Mouse (Mus musculus): ENCODE results near the gene Ninj1. TPM values are rescaled to one million over a fixed set of nuclear protein-coding genes. Genes with fewer than 3 reads are reported as not detected.

Gene Ninj1
- polyA plus RNA-seq, 2 experiments = 61.5 to 67.4 TPM

DNA sequence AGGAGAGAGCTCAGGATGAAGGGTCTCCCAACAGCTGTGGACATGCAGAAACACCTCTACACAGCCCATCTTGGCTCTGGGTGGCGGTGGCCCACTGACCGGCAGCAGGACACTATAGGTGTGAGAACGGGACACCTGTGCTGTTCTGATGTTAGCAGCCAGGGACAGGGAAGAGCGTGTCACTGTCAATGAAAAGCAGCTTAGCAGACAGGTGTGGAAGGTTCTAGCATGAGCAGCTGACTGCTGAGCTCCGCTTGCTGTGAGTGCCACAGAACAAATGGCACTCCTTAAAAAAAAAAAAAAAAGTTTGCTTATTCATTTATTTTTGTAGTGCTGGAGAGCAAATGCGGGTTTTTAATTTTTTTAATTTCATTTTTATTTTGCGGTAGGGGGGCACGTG lies 50.3 kb downstream of the Ninj1 start:
- H3K4me3 ChIP-seq (replicated peaks; ENCODE audit: low read length) = no peak overlapping the region
- no peaks in the 10 kb centered on the region for H3K36me3 ChIP-seq (ENCODE audit: control insufficient read depth, insufficient read depth, low read length)

DNA sequence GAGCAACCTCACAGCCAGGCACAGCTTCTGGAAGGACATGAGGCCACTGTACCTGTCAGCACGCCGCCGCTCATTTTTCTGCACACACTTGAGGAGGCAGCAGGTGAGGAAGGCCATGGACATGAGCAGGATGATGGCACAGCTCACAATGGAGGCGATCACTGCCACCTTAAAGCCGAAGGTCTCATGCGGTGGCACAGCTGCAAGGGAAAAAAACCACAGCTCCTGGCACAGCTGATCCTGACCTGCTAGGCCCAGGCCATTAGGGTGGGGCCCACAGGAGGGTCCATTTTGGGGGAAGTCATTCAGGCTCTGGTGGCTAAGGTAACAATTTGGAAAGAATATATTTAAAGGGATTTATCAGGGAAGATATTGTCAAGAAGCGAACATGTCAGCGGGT lies 51.5 kb downstream of the Ninj1 start:
- DNase-seq (ENCODE audit: low spot score) (no peak), ATAC-seq (ENCODE audit: low FRiP score, low read depth) (no peak)
- 96% methylated on average over 8 of the region's 8 CpGs for WGBS

More for the DNA sequence above, 50.3 kb downstream of the Ninj1 start:
- Histone ChIP-seq H3K4me2 (replicated peaks; ENCODE audit: low read depth, low read length, severe bottlenecking) (no peak overlapping the region), H3K9ac (ENCODE audit: low read depth, low read length, severe bottlenecking) (no peak overlapping the region), H3K9me3 (ENCODE audit: control insufficient read depth, low read length) (no peaks in the 10 kb centered on the region), H3K27me3 (ENCODE audit: control insufficient read depth, insufficient read depth, low read length) (no peaks in the 10 kb centered on the region), H3K4me1 (ENCODE audit: control insufficient read depth, insufficient read depth, low read length) (no peaks in the 10 kb centered on the region), H3K27ac (replicated peaks; ENCODE audit: low read depth, low read length) (no peak overlapping the region)
- DNase-seq (ENCODE audit: low spot score) (no peak), ATAC-seq (ENCODE audit: low FRiP score, low read depth) (no peak)
- TF ChIP-seq POLR2A (IDR thresholded peaks at IDR 0.05; ENCODE audit: borderline replicate concordance, extremely low read depth, insufficient read depth, insufficient read length) = no peak
- WGBS = 83% methylated on average over 8 of the region's 8 CpGs

DNA sequence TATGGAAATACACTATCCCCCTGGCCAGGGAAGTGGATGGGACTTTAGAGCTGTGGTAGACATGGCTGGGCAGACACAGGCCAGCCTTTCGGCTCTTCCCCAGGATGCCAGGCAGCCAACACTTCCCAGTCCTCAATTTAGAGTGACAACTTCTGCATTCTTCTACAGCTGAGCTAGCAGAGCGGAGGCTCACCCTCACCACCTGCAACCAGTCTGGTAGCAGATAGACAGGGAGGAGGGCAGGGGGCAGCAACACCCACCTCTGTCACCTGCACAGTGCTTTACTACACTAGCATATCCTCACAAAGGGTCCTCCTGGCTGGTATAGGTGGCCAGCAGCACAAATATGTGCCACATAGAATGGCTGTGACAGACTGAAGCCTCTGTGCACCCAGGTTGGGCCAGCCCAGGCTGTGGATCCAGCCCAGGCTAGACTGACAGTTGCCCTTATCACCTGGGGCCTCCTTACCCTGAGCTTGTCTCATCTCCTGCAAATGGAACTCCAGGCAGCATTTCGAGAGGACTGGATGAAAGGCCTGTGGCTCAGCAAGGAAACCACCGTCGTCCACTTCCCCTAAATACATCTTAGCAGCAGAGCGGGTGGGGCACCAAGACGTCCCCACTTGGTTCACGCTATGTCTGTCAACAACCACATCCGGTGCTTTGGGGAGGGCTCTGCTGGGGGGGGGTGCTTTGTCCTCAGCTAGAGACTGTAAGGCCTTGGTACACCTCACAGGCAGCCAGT lies 55.2 kb downstream of the Ninj1 start:
- Histone ChIP-seq H3K4me3 (replicated peaks; ENCODE audit: low read length) (no peak overlapping the region), H3K9ac (ENCODE audit: low read depth, low read length, severe bottlenecking) (no peak overlapping the region), H3K27me3 (ENCODE audit: control insufficient read depth, insufficient read depth, low read length) (peaks cover 16% of the 10 kb centered on the region), H3K36me3 (ENCODE audit: control insufficient read depth, insufficient read depth, low read length) (no peaks in the 10 kb centered on the region), H3K4me2 (replicated peaks; ENCODE audit: low read depth, low read length, severe bottlenecking) (no peak overlapping the region), H3K27ac (replicated peaks; ENCODE audit: low read depth, low read length) (no peak overlapping the region), H3K9me3 (ENCODE audit: control insufficient read depth, low read length) (no peaks in the 10 kb centered on the region), H3K4me1 (ENCODE audit: control insufficient read depth, insufficient read depth, low read length) (no peaks in the 10 kb centered on the region)
- 65% methylated on average over 9 of the region's 9 CpGs for WGBS
- ATAC-seq (ENCODE audit: low FRiP score, low read depth) = no peak
- no peak for DNase-seq (ENCODE audit: low spot score)
- no peak for TF ChIP-seq POLR2A (IDR thresholded peaks at IDR 0.05; ENCODE audit: borderline replicate concordance, extremely low read depth, insufficient read depth, insufficient read length)

More for the DNA sequence above, 51.5 kb downstream of the Ninj1 start:
- no peaks in the 10 kb centered on the region for H3K9me3 ChIP-seq (ENCODE audit: control insufficient read depth, low read length)
- TF ChIP-seq POLR2A (IDR thresholded peaks at IDR 0.05; ENCODE audit: borderline replicate concordance, extremely low read depth, insufficient read depth, insufficient read length) = no peak
- no peak overlapping the region for H3K9ac ChIP-seq (ENCODE audit: low read depth, low read length, severe bottlenecking)
- no peaks in the 10 kb centered on the region for H3K27me3 ChIP-seq (ENCODE audit: control insufficient read depth, insufficient read depth, low read length)
- H3K36me3 ChIP-seq (ENCODE audit: control insufficient read depth, insufficient read depth, low read length) = no peaks in the 10 kb centered on the region
- H3K4me1 ChIP-seq (ENCODE audit: control insufficient read depth, insufficient read depth, low read length) = no peaks in the 10 kb centered on the region
- no peak overlapping the region for H3K4me3 ChIP-seq (replicated peaks; ENCODE audit: low read length)
- H3K4me2 ChIP-seq (replicated peaks; ENCODE audit: low read depth, low read length, severe bottlenecking) = no peak overlapping the region
- H3K27ac ChIP-seq (replicated peaks; ENCODE audit: low read depth, low read length) = no peak overlapping the region

- H3K4me3 ChIP-seq (replicated peaks; ENCODE audit: low read length) = no peak overlapping the region
- no peaks in the 10 kb centered on the region for H3K36me3 ChIP-seq (ENCODE audit: control insufficient read depth, insufficient read depth, low read length)
- H3K27ac ChIP-seq (replicated peaks; ENCODE audit: low read depth, low read length) = no peak overlapping the region
- no peaks in the 10 kb centered on the region for H3K9me3 ChIP-seq (ENCODE audit: control insufficient read depth, low read length)
- H3K27me3 ChIP-seq (ENCODE audit: control insufficient read depth, insufficient read depth, low read length) = peaks cover 25% of the 10 kb centered on the region
- no peaks in the 10 kb centered on the region for H3K4me1 ChIP-seq (ENCODE audit: control insufficient read depth, insufficient read depth, low read length)
- DNase-seq (ENCODE audit: low spot score) (no peak), ATAC-seq (ENCODE audit: low FRiP score, low read depth) (no peak)
- WGBS = 100% methylated on average over 2 of the region's 2 CpGs
- TF ChIP-seq POLR2A (IDR thresholded peaks at IDR 0.05; ENCODE audit: borderline replicate concordance, extremely low read depth, insufficient read depth, insufficient read length) = no peak
- no peak overlapping the region for H3K9ac ChIP-seq (ENCODE audit: low read depth, low read length, severe bottlenecking)
- no peak overlapping the region for H3K4me2 ChIP-seq (replicated peaks; ENCODE audit: low read depth, low read length, severe bottlenecking)
Measured at GRCm38 (mm10) chr13:49243492-49243891, 56.2 kb downstream of the Ninj1 start.

DNA sequence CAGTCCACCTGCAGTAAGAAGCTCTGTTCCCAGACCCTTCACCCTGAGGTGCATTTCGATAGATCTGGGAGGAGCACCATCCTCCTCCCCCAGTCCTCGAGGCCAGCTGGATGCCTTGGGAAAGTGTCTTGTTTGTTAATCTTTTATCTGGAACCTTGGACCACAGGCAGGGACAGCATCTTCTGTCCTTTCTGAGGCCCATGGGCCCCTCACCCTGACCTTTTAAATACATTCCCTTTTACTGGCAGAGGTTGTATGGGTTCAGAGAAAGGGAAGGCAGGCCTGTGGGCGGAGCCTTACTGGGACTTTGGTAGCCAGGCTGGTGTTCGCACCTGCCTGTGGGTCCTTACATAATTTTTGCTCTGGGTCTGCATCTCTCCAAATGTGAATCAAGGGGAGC lies 58.0 kb downstream of the Ninj1 start:
- Histone ChIP-seq H3K9ac (ENCODE audit: low read depth, low read length, severe bottlenecking) (no peak overlapping the region), H3K36me3 (ENCODE audit: control insufficient read depth, insufficient read depth, low read length) (no peaks in the 10 kb centered on the region), H3K4me1 (ENCODE audit: control insufficient read depth, insufficient read depth, low read length) (no peaks in the 10 kb centered on the region), H3K27me3 (ENCODE audit: control insufficient read depth, insufficient read depth, low read length) (peaks cover 30% of the 10 kb centered on the region), H3K27ac (replicated peaks; ENCODE audit: low read depth, low read length) (no peak overlapping the region), H3K4me2 (replicated peaks; ENCODE audit: low read depth, low read length, severe bottlenecking) (no peak overlapping the region), H3K4me3 (replicated peaks; ENCODE audit: low read length) (no peak overlapping the region), H3K9me3 (ENCODE audit: control insufficient read depth, low read length) (no peaks in the 10 kb centered on the region)
- DNase-seq (ENCODE audit: low spot score) (no peak), ATAC-seq (ENCODE audit: low FRiP score, low read depth) (no peak)
- WGBS = 64% methylated on average over 4 of the region's 4 CpGs
- TF ChIP-seq POLR2A (IDR thresholded peaks at IDR 0.05; ENCODE audit: borderline replicate concordance, extremely low read depth, insufficient read depth, insufficient read length) = no peak

Other genes starting within 250 kb of the Ninj1 start
- gene Fam120a, start 219.5 kb upstream of the Ninj1 start, polyA plus RNA-seq (2012; rRNA removed) = 104 and 111 TPM in 2 replicates
- 37.1 and 37.6 TPM in 2 replicates for gene Fam120a, start 219.5 kb upstream of the Ninj1 start, polyA plus RNA-seq (2014; fragmentation: Nextera tagmentation; extraction: Ambion mirVana)
- gene Wnk2, start 39.5 kb upstream of the Ninj1 start, polyA plus RNA-seq (2012; rRNA removed) = 7.8 and 11.4 TPM in 2 replicates
- gene Wnk2, start 39.5 kb upstream of the Ninj1 start, polyA plus RNA-seq (2014; fragmentation: Nextera tagmentation; extraction: Ambion mirVana) = 3.0 and 3.2 TPM in 2 replicates
- 71.3 and 93.1 TPM in 2 replicates for gene Card19, start 28.6 kb downstream of the Ninj1 start, polyA plus RNA-seq (2012; rRNA removed)
- 67.1 and 71.4 TPM in 2 replicates for gene Card19, start 28.6 kb downstream of the Ninj1 start, polyA plus RNA-seq (2014; fragmentation: Nextera tagmentation; extraction: Ambion mirVana)
- 2.1 and 2.6 TPM in 2 replicates for gene Susd3, start 61.2 kb downstream of the Ninj1 start, polyA plus RNA-seq (2012; rRNA removed)
- gene Susd3, start 61.2 kb downstream of the Ninj1 start, polyA plus RNA-seq (2014; fragmentation: Nextera tagmentation; extraction: Ambion mirVana) = 2.2 and 2.8 TPM in 2 replicates
- gene Fgd3, start 132.8 kb downstream of the Ninj1 start, polyA plus RNA-seq (2012; rRNA removed) = 1.1 and 1.2 TPM in 2 replicates
- 0.40 and 0.78 TPM in 2 replicates for gene Fgd3, start 132.8 kb downstream of the Ninj1 start, polyA plus RNA-seq (2014; fragmentation: Nextera tagmentation; extraction: Ambion mirVana)
- 30.5 and 30.7 TPM in 2 replicates for gene Bicd2, start 154.1 kb downstream of the Ninj1 start, polyA plus RNA-seq (2012; rRNA removed)
- 30.8 and 34.1 TPM in 2 replicates for gene Bicd2, start 154.1 kb downstream of the Ninj1 start, polyA plus RNA-seq (2014; fragmentation: Nextera tagmentation; extraction: Ambion mirVana)
- 9.0 and 9.8 TPM in 2 replicates for gene Ippk, start 233.8 kb downstream of the Ninj1 start, polyA plus RNA-seq (2012; rRNA removed)
- 14.3 and 14.5 TPM in 2 replicates for gene Ippk, start 233.8 kb downstream of the Ninj1 start, polyA plus RNA-seq (2014; fragmentation: Nextera tagmentation; extraction: Ambion mirVana)